Comparison of ENCODE assay signal across 8 mouse cellular contexts in the genomic region with DNA sequence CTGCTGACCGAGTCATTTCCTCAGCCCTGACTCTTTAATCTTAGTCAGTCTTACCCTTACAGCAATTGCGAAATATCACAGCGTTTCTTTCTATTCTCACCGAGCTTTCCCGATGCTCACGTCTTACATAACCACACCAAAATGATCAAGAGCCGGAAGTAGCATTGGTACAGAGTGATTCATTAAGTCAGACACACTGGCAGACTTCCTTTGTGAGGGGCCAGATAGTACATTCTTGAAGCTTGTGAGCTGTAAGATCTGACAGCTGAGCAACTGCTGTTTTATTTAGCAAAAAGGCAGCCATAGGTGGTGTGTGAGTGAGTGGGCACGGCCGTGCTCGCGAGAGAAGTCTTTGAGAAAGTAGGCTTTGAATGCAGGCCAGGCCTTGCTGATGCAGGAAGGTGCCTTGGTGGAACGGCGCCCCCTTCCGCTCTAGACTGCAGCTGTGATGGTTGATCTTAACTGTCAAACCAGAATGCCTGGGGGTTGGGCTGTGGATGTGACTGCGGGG. TPM values are rescaled to one million over a fixed set of nuclear protein-coding genes. Genes with fewer than 3 reads are reported as not detected.
A peak's percentile ranks its signal among the peaks of the same experiment; 100 is the strongest.
DNase-seq lines count a peak whose midpoint lies in the region; ATAC-seq and TF ChIP-seq lines count a peak whose summit lies in the region.

No protein-coding gene starts in this region.

- no peak overlapping the region for H3K27ac ChIP-seq in forebrain, postnatal 0 days (ENCODE audit: low read depth, low read length)
- no peak overlapping the region for H3K27ac ChIP-seq in forebrain, embryonic 16.5 days (ENCODE audit: low read length)
- H3K27ac ChIP-seq in bone marrow macrophage, adult 2 months (ENCODE audit: insufficient read depth, low read depth, low read length) = peak overlapping the region; percentile 76
- H3K27ac ChIP-seq in intestine, embryonic 15.5 days = no peak overlapping the region

- no peak for TF ChIP-seq POLR2A in bone marrow macrophage, adult 2 months (IDR thresholded peaks at IDR 0.05; ENCODE audit: borderline replicate concordance, low read depth, low read length)
- no peak for TF ChIP-seq POLR2A in lung, adult 2 months (IDR thresholded peaks at IDR 0.05; ENCODE audit: borderline replicate concordance, extremely low read depth, low read depth, low read length)

- no peaks in the 10 kb centered on the region for H3K27me3 ChIP-seq in forebrain, postnatal 0 days (ENCODE audit: insufficient read depth, low read length)
- no peaks in the 10 kb centered on the region for H3K27me3 ChIP-seq in forebrain, embryonic 16.5 days (replicated peaks; ENCODE audit: control insufficient read depth, insufficient read depth, low read length)
- H3K27me3 ChIP-seq in intestine, embryonic 15.5 days (replicated peaks) = no peaks in the 10 kb centered on the region

- TF ChIP-seq CTCF in forebrain, postnatal 0 days (IDR thresholded peaks at IDR 0.05; ENCODE audit: low read depth) = 0 out of 2 replicates have a peak, but pooled peaks have one; percentile 11
- TF ChIP-seq CTCF in bone marrow macrophage, adult 2 months (IDR thresholded peaks at IDR 0.05; ENCODE audit: low read depth, low read length) = peak; percentile 50; the same call in 1 of the 2 replicates
- peak; percentile 47; the same call in 1 of the 2 replicates for TF ChIP-seq CTCF in lung, adult 2 months (IDR thresholded peaks at IDR 0.05; ENCODE audit: insufficient read depth, low read length)

- H3K4me1 ChIP-seq in forebrain, postnatal 0 days (ENCODE audit: insufficient read depth) = no peaks in the 10 kb centered on the region
- H3K4me1 ChIP-seq in forebrain, embryonic 16.5 days (replicated peaks; ENCODE audit: control insufficient read depth, insufficient read depth, low read length) = no peaks in the 10 kb centered on the region
- H3K4me1 ChIP-seq in bone marrow macrophage, adult 2 months (ENCODE audit: control insufficient read depth, insufficient read depth, low read length) = peaks cover 63% of the 10 kb centered on the region
- peaks cover 27% of the 10 kb centered on the region for H3K4me1 ChIP-seq in lung, adult 2 months (ENCODE audit: control insufficient read depth, insufficient read depth, low read length)
- no peaks in the 10 kb centered on the region for H3K4me1 ChIP-seq in intestine, embryonic 15.5 days (replicated peaks)

- WGBS in forebrain, postnatal 0 days = 75% methylated on average over 15 of the region's 15 CpGs
- WGBS in forebrain, embryonic 16.5 days = 78% methylated on average over 15 of the region's 15 CpGs
- WGBS in lung, adult 2 months = 17% methylated on average over 15 of the region's 15 CpGs
- 68% methylated on average over 15 of the region's 15 CpGs for WGBS in intestine, embryonic 15.5 days

- no peak for ATAC-seq in forebrain, postnatal 0 days
- no peak for ATAC-seq in forebrain, embryonic 16.5 days
- no peak for ATAC-seq in intestine, embryonic 15.5 days
- no peak for ATAC-seq in erythroblast, adult 5-6 weeks (replicated peaks; ENCODE audit: low FRiP score, poor library complexity, severe bottlenecking)

- H3K4me2 ChIP-seq in forebrain, postnatal 0 days (ENCODE audit: low read depth) = no peak overlapping the region
- H3K4me2 ChIP-seq in forebrain, embryonic 16.5 days (ENCODE audit: low read length) = no peak overlapping the region
- no peak overlapping the region for H3K4me2 ChIP-seq in intestine, embryonic 15.5 days (replicated peaks)

- H3K4me3 ChIP-seq in forebrain, postnatal 0 days (ENCODE audit: low read depth, low read length) = no peak overlapping the region
- H3K4me3 ChIP-seq in forebrain, embryonic 16.5 days (replicated peaks; ENCODE audit: low read length) = no peak overlapping the region
- peak overlapping the region; percentile 11; the same call in 1 of the 2 replicates for H3K4me3 ChIP-seq in bone marrow macrophage, adult 2 months (ENCODE audit: insufficient read depth, low read length)
- H3K4me3 ChIP-seq in lung, adult 2 months (replicated peaks; ENCODE audit: extremely low read depth, low read depth, low read length) = no peak overlapping the region
- H3K4me3 ChIP-seq in intestine, embryonic 15.5 days (replicated peaks) = no peak overlapping the region

- no peaks in the 10 kb centered on the region for H3K9me3 ChIP-seq in forebrain, postnatal 0 days (ENCODE audit: low read length)
- H3K9me3 ChIP-seq in forebrain, embryonic 16.5 days (ENCODE audit: control insufficient read depth, low read length) = no peaks in the 10 kb centered on the region
- no peaks in the 10 kb centered on the region for H3K9me3 ChIP-seq in intestine, embryonic 15.5 days

- DNase-seq in forebrain, postnatal 0 days = no peak
- peak; percentile 38 for DNase-seq in heart, postnatal 25 days (ENCODE audit: low spot score)
- no peak for DNase-seq in lung, adult 2 months
- peak; percentile 28 to 49 for DNase-seq in spleen, adult 18-20 months

- H3K36me3 ChIP-seq in forebrain, postnatal 0 days (ENCODE audit: insufficient read depth) = peaks cover 16% of the 10 kb centered on the region; the same call in 1 of the 2 replicates
- H3K36me3 ChIP-seq in forebrain, embryonic 16.5 days (ENCODE audit: control insufficient read depth, insufficient read depth) = peaks cover 2% of the 10 kb centered on the region; the same call in 1 of the 2 replicates
- H3K36me3 ChIP-seq in intestine, embryonic 15.5 days = no peaks in the 10 kb centered on the region

- no peak overlapping the region for H3K9ac ChIP-seq in forebrain, postnatal 0 days
- no peak overlapping the region for H3K9ac ChIP-seq in forebrain, embryonic 16.5 days (replicated peaks; ENCODE audit: low read depth, low read length)
- H3K9ac ChIP-seq in intestine, embryonic 15.5 days = no peak overlapping the region

- intact Hi-C loops in heart, postnatal 25 days (cut with DNase I) = no loop called here

RNA-seq across cellular contexts. Expression of a gene that starts 32.9 kb away (rescaled TPM):
- total RNA-seq in forebrain, postnatal 0 days (2014; rRNA removed) = 78.5 and 89.5 TPM in 2 replicates
- 76.7 and 96.1 TPM in 2 replicates for polyA plus RNA-seq in forebrain, postnatal 0 days (2015; fragmentation: Nextera tagmentation; extraction: Ambion mirVana)
- polyA plus RNA-seq in forebrain, embryonic 16.5 days (2015; fragmentation: Nextera tagmentation; extraction: Ambion mirVana) = 104 and 121 TPM in 2 replicates
- 69.1 and 83.9 TPM in 2 replicates for polyA plus RNA-seq in bone marrow macrophage, adult 2 months (2012; ENCODE audit: insufficient read depth, insufficient read length, missing spikeins)
- total RNA-seq in heart, postnatal 25 days (2021) = 10 to 100 TPM; 50.7 to 65.8 TPM
- polyA plus RNA-seq in lung, adult 2 months (2012; rRNA removed) = 487 and 521 TPM in 2 replicates
- polyA plus RNA-seq in intestine, embryonic 15.5 days (2015; fragmentation: Nextera tagmentation; extraction: Ambion mirVana) = 86.0 TPM in 2 replicates
- 8.8 and 9.0 TPM in 2 replicates for total RNA-seq in erythroblast, adult 5-6 weeks (2015; ENCODE audit: low replicate concordance)
- 9.9 and 14.5 TPM in 2 replicates for total RNA-seq in erythroblast, adult 5-6 weeks (2017; ENCODE audit: low replicate concordance)

RNA-seq across cellular contexts. Expression of a gene that starts 41.5 kb away (rescaled TPM):
- total RNA-seq in forebrain, postnatal 0 days (2014; rRNA removed) = 42.7 and 49.1 TPM in 2 replicates
- 111 and 126 TPM in 2 replicates for polyA plus RNA-seq in forebrain, postnatal 0 days (2015; fragmentation: Nextera tagmentation; extraction: Ambion mirVana)
- 81.3 and 82.9 TPM in 2 replicates for polyA plus RNA-seq in forebrain, embryonic 16.5 days (2015; fragmentation: Nextera tagmentation; extraction: Ambion mirVana)
- polyA plus RNA-seq in bone marrow macrophage, adult 2 months (2012; ENCODE audit: insufficient read depth, insufficient read length, missing spikeins) = 37.1 and 41.5 TPM in 2 replicates
- 10 to 100 TPM; 11.8 to 13.3 TPM for total RNA-seq in heart, postnatal 25 days (2021)
- polyA plus RNA-seq in lung, adult 2 months (2012; rRNA removed) = 24.6 and 31.0 TPM in 2 replicates
- polyA plus RNA-seq in intestine, embryonic 15.5 days (2015; fragmentation: Nextera tagmentation; extraction: Ambion mirVana) = 44.8 and 52.8 TPM in 2 replicates
- 0.58 and 5.4 TPM in 2 replicates for total RNA-seq in erythroblast, adult 5-6 weeks (2015; ENCODE audit: low replicate concordance)
- total RNA-seq in erythroblast, adult 5-6 weeks (2017; ENCODE audit: low replicate concordance) = 6.0 and 8.7 TPM in 2 replicates

Comparison
In these comparisons a context has a peak if more than half of its experiments do, and no peak if none do; other contexts are left out.
1. DNase-seq: peak in heart, postnatal 25 days (single experiment) and spleen, adult 18-20 months (2 of 2); none in forebrain, postnatal 0 days (single experiment) and lung, adult 2 months (single experiment).
2. Peak in every context shown above with its lines, with median percentiles within 50 percentile points of each other: CTCF ChIP-seq.